Mouse (Mus musculus) hindbrain, embryonic 13.5 days (tissue): ENCODE results near the gene Trpm6. TPM values are rescaled to one million over a fixed set of nuclear protein-coding genes. Genes with fewer than 3 reads are reported as not detected.

Source experiments
- ATAC-seq: fragments of 200-750 bp; cut with Nextera tagmentation; 2 replicates; pipeline ENCODE4 v1.8.0; 2017; ENCODE audit warnings: moderate TSS enrichment; ENCODE audit not compliant: low FRiP score
- H3K27ac ChIP-seq: fragments of 300-500 bp; sonication (generic); 2 replicates; pipeline ENCODE4 v1.5.1; 2015; ENCODE audit warnings: inconsistent platforms, mild to moderate bottlenecking, moderate library complexity
- H3K27me3 ChIP-seq: fragments of 300-500 bp; sonication (generic); 2 replicates; pipeline ENCODE4 v1.6.1; 2015; ENCODE audit warnings: mild to moderate bottlenecking, inconsistent platforms
- H3K36me3 ChIP-seq: fragments of 300-500 bp; sonication (generic); 2 replicates; pipeline ENCODE4 v1.6.1; 2015; ENCODE audit warnings: mild to moderate bottlenecking, inconsistent platforms
- H3K4me1 ChIP-seq: fragments of 300-500 bp; sonication (generic); replicated peaks from 2 replicates; pipeline ENCODE4 v1.6.1; 2015; ENCODE audit warnings: inconsistent platforms
- H3K4me2 ChIP-seq: fragments of 300-500 bp; sonication (generic); 2 replicates; pipeline ENCODE4 v1.6.1; 2015; ENCODE audit warnings: inconsistent platforms, mild to moderate bottlenecking, moderate library complexity
- H3K4me3 ChIP-seq: fragments of 300-500 bp; sonication (generic); 2 replicates; pipeline ENCODE4 v1.5.1; 2015; ENCODE audit warnings: mild to moderate bottlenecking, inconsistent platforms
- H3K9ac ChIP-seq: fragments of 300-500 bp; sonication (generic); 2 replicates; pipeline ENCODE4 v1.6.1; 2015; ENCODE audit warnings: mild to moderate bottlenecking, inconsistent platforms
- H3K9me3 ChIP-seq: fragments of 300-500 bp; sonication (generic); 2 replicates; pipeline ENCODE4 v1.6.1; 2016; ENCODE audit warnings: inconsistent platforms
- WGBS: fragments of 180-500 bp; shearing (Covaris S2); methylation state at CpG from one replicate; pipeline ENCODE4 v1.1.7; 2015; 5-methylcytosine and 5-hydroxymethylcytosine counted together
- polyA plus RNA-seq: library from polyadenylated mRNA; unstranded; fragments of >200 nt; fragmentation: Nextera tagmentation; extraction: Ambion mirVana; gene quantifications from 2 replicates; pipeline ENCODE4 v1.2.1, GENCODE M21; 2015

Trpm6 gene
- polyA plus RNA-seq, 1 experiment from 2014 or later = 0.25 TPM

DNA sequence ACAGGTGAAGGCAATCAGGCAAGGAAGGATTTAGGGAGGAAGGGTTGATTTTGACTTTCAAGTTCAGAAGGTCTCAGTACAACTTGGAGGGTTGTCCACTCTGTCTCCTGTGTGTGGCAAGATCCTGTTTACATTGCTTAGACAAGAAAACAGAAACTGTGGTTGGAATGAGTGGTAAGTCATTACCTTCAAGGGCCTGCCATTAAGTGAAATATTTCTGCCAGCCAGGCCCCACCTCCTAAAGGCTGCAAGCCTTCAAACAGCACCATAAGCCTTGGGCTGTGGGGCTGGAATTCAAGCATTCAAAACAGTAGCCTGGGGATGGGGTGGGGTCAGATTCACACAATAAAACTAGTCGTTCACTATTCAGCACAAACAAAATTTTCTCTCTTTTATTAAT is 24.3 kb downstream of the Trpm6 start:
- ATAC-seq = no peak
- no peaks in the 10 kb centered on the region for H3K9me3 ChIP-seq
- H3K4me1 ChIP-seq = no peaks in the 10 kb centered on the region
- no peak overlapping the region for H3K4me2 ChIP-seq
- H3K9ac ChIP-seq = no peak overlapping the region
- WGBS = 76% methylated on average over 1 of the region's 1 CpGs
- H3K27ac ChIP-seq = no peak overlapping the region
- H3K4me3 ChIP-seq = no peak overlapping the region
- no peaks in the 10 kb centered on the region for H3K36me3 ChIP-seq
- H3K27me3 ChIP-seq = no peaks in the 10 kb centered on the region

DNA sequence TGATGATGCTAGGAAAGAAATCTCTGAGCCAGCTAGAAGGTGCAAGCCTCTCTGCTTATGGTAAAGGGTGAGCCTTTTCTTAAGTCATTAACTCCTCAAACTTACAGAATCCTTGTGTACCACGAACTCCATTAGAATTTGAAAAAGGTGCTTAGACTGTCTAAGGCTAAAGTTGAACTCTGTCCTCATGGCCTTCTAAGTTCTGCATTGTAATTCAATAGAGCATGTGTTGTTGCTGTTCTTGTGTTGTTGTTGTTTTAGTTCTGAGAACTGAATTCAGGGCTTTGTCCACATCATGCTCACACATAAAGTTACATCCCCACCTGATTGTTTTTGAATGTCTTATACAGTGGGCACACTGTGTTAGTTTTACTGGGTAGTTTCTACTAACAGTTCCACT is 49.9 kb downstream of the Trpm6 start:
- Histone ChIP-seq H3K27me3 (no peaks in the 10 kb centered on the region), H3K9ac (no peak overlapping the region), H3K36me3 (no peaks in the 10 kb centered on the region), H3K27ac (no peak overlapping the region), H3K4me2 (no peak overlapping the region), H3K4me1 (no peaks in the 10 kb centered on the region), H3K9me3 (no peaks in the 10 kb centered on the region), H3K4me3 (no peak overlapping the region)
- no peak for ATAC-seq
- 81% methylated on average over 1 of the region's 1 CpGs for WGBS

DNA sequence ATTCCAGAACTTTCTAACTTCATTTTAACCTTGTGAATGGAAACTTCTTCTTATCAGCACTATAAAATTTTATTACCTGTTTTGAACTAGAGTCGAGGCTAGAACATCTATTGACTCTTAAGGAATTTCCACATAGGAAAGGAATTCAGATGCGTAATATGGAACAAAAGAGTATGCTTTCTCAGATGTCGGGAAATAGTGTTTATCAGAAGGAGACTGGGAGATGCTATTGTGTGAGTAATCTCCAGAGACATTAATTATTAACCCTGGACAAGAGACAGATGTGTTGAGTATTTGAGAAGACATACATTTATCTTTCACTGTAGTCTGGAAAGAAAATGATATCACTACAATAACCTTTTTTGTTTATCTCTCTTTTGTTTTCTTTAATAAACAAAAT is 61.5 kb downstream of the Trpm6 start:
- no peaks in the 10 kb centered on the region for H3K4me1 ChIP-seq
- H3K4me2 ChIP-seq = no peak overlapping the region
- H3K4me3 ChIP-seq = no peak overlapping the region
- H3K27ac ChIP-seq = no peak overlapping the region
- 81% methylated on average over 3 of the region's 3 CpGs for WGBS
- no peak for ATAC-seq
- no peak overlapping the region for H3K9ac ChIP-seq
- no peaks in the 10 kb centered on the region for H3K27me3 ChIP-seq
- no peaks in the 10 kb centered on the region for H3K36me3 ChIP-seq
- H3K9me3 ChIP-seq = no peaks in the 10 kb centered on the region

DNA sequence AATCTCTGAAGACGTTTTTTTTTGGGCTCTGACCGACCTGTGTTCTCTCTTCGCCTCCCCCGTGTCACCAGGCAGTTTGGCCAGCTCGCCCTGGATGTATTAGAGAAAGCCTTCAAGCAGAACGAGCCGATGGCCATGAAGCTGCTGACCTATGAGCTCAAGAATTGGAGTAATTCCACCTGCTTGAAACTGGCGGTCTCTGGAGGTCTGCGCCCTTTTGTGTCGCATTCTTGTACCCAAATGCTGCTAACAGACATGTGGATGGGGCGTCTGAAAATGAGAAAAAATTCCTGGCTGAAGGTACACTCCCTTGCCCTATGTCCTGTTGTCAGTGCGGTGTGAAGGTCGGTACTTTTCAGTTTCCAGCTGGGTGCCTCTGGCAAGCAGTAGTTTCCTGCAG is 65.4 kb downstream of the Trpm6 start:
- Histone ChIP-seq H3K4me3 (no peak overlapping the region), H3K4me2 (no peak overlapping the region), H3K4me1 (no peaks in the 10 kb centered on the region), H3K9me3 (no peaks in the 10 kb centered on the region), H3K27ac (no peak overlapping the region), H3K27me3 (no peaks in the 10 kb centered on the region), H3K36me3 (no peaks in the 10 kb centered on the region), H3K9ac (no peak overlapping the region)
- ATAC-seq = no peak
- WGBS = 82% methylated on average over 13 of the region's 13 CpGs

DNA sequence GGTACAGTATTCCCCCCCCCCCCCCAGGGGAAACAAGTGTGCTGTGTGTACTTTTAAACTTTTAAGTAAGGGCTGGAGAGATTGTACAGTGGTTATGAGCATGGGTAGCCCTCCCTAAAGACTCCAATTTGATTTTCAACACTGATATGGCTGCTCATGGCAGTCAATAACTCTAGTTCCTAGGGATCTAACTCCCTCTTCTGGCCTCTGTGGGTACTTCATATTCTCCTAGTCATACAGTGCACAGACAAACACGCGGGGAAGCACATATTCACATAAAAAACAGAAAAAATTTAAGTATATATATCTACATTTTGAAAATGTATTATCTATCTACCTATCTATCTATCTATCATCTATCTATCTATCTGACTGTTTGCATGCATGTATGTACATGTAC is 67.6 kb downstream of the Trpm6 start:
- no peaks in the 10 kb centered on the region for H3K36me3 ChIP-seq
- no peaks in the 10 kb centered on the region for H3K4me1 ChIP-seq
- no peak overlapping the region for H3K4me3 ChIP-seq
- H3K9me3 ChIP-seq = no peaks in the 10 kb centered on the region
- no peak for ATAC-seq
- no peak overlapping the region for H3K9ac ChIP-seq
- H3K4me2 ChIP-seq = no peak overlapping the region
- no peaks in the 10 kb centered on the region for H3K27me3 ChIP-seq
- no peak overlapping the region for H3K27ac ChIP-seq
- 83% methylated on average over 2 of the region's 2 CpGs for WGBS

DNA sequence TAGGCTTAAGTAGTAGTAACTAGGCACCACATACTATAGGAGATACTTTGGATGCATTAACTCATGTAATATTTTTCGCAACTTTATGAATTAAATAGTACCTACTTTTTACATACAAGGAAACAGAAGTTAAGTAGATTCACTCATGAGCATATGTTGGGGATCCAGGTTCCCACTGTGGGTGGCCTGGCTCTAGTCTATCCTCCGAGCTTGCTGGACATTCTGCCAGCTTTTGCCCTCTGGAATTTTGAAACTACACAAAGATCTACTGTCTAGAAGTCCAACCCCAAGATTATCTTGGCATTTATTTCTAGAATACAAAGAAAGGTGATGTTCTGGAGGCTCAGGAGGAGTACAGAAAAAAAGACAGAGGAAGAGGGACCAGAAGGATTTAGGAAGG is 78.8 kb downstream of the Trpm6 start:
- WGBS = 79% methylated on average over 2 of the region's 2 CpGs
- Histone ChIP-seq H3K4me2 (no peak overlapping the region), H3K27ac (no peak overlapping the region), H3K4me1 (no peaks in the 10 kb centered on the region), H3K4me3 (no peak overlapping the region), H3K27me3 (no peaks in the 10 kb centered on the region), H3K9ac (no peak overlapping the region), H3K9me3 (no peaks in the 10 kb centered on the region), H3K36me3 (no peaks in the 10 kb centered on the region)
- ATAC-seq = no peak

DNA sequence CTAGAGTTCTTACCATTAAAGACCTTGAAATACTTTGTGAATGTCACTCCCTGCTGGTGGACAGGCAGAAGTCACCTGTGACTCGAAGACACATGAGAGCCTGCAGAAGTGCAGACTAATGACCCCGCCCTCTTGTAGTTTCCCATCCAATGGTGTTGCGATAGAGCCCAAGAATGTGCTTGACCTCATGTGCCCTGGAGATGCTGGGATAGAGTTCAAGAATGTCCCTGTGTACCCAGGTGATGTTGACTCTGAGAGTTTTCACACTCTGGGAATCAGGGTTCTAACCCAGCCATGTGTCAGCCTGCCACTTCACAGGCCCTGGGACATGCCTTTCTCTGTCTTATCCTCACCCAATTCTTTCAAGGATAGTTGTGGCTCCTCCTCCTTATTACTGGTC is 81.4 kb downstream of the Trpm6 start:
- H3K4me1 ChIP-seq = no peaks in the 10 kb centered on the region
- no peaks in the 10 kb centered on the region for H3K9me3 ChIP-seq
- H3K4me2 ChIP-seq = no peak overlapping the region
- H3K27me3 ChIP-seq = no peaks in the 10 kb centered on the region
- no peak overlapping the region for H3K9ac ChIP-seq
- H3K27ac ChIP-seq = no peak overlapping the region
- H3K36me3 ChIP-seq = no peaks in the 10 kb centered on the region
- H3K4me3 ChIP-seq = no peak overlapping the region
- no peak for ATAC-seq
- 88% methylated on average over 3 of the region's 3 CpGs for WGBS

DNA sequence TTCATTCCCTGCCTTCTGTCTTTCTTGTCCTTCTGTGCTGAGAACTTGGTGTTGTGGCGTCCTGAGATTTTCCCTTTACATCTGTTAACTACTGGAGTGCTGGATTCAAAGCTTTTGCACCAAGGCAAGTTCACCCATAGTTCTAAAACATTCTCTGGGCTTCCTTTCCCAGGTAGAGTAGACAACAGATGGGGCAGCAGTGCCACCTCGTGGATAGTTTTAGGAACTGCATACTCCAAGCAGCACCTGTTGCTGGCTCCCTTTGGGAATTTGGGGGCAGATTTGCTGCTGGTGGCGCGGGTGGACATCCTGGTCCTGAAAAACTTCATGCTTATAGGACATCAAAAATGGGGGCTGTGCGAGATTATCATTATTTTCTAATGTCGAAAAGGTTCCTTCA is 85.2 kb downstream of the Trpm6 start:
- H3K9me3 ChIP-seq = no peaks in the 10 kb centered on the region
- no peak overlapping the region for H3K4me3 ChIP-seq
- no peak overlapping the region for H3K9ac ChIP-seq
- 10% methylated on average over 6 of the region's 6 CpGs for WGBS
- no peak for ATAC-seq
- no peaks in the 10 kb centered on the region for H3K27me3 ChIP-seq
- H3K4me2 ChIP-seq = no peak overlapping the region
- H3K4me1 ChIP-seq = no peaks in the 10 kb centered on the region
- no peak overlapping the region for H3K27ac ChIP-seq
- H3K36me3 ChIP-seq = no peaks in the 10 kb centered on the region

DNA sequence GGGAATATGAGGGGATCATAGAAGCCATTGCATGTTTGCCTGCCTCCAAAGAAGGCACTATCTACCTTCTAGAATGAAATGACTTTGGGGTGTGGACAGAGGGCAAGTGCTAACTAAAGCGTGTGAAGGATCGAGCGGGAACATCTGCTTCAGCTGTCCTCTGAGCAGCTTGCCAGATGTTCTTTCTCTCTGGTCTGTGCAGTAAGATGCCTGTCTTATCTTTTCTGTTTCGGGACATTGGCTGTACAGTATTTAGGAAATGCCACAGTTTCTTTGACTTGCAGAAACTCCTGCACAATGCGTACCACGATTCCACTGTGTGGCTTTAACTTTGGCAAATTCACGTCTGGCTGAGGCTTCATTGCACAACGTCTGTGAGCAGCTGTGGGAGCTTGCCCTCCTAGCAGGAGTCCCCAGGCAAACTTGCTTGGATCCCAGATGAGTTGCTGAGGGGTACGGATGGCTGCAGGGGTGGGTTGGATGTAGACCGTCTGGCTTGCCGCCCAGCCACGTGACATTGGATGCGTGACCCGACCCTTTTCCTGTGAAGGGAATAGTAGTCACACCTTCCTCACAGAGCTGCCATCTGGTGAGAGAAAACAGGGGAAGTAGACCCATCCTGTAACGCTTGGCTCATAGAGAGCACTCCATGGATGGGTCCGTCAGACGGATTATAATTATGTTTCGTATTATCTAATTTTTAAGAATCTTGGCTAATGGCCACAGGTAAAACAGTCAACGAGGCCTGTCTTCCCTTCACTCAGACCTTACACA is 92.2 kb downstream of the Trpm6 start:
- Histone ChIP-seq H3K4me3 (no peak overlapping the region), H3K36me3 (no peaks in the 10 kb centered on the region), H3K4me2 (no peak overlapping the region), H3K9me3 (no peaks in the 10 kb centered on the region), H3K27ac (no peak overlapping the region), H3K4me1 (no peaks in the 10 kb centered on the region), H3K9ac (no peak overlapping the region), H3K27me3 (no peaks in the 10 kb centered on the region)
- 86% methylated on average over 19 of the region's 19 CpGs for WGBS
- no peak for ATAC-seq

DNA sequence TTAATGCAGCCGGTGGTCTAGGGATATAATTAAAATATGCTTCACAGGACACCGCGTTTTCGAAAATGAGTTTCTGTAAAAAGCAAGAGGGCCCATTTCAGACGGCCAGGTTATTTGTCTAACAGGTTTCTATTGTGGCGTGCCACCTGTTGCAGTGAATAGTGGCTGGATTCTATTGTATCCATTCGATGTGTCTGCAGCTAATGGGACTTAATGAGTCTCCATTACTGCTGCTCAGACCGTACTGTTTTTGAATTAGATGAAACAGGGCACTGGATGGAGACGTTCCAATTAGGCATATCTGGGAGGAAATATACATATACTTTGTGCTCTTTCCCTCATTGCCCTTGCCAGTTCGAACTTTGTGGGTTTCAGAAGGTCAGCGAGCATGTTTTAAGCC is 92.8 kb downstream of the Trpm6 start:
- WGBS = 78% methylated on average over 11 of the region's 11 CpGs

DNA sequence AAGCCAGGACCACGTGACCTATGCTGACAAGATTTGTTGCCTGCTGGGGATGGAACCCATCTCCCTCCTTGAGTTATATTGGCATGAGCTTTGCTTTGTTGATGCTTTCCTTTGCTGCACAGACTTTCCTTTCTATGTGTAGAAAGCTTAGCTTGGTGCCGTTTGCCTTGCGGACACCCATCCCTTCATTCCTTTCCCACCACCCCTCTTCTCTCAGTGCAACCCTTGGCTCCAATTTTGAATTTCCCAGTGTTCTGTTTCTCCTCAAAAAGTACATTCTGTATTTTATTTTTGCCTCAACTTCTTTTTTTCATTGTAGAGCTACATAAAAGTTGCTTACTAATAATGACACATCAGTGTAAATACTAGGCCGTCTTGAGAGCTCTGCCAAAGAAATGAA is 96.6 kb downstream of the Trpm6 start:
- WGBS = 94% methylated on average over 4 of the region's 4 CpGs
- no peak for ATAC-seq

More for the DNA sequence above, 92.8 kb downstream of the Trpm6 start:
- Histone ChIP-seq H3K27ac (no peak overlapping the region), H3K36me3 (no peaks in the 10 kb centered on the region), H3K9ac (no peak overlapping the region), H3K4me2 (no peak overlapping the region), H3K4me1 (no peaks in the 10 kb centered on the region), H3K4me3 (no peak overlapping the region), H3K27me3 (no peaks in the 10 kb centered on the region), H3K9me3 (no peaks in the 10 kb centered on the region)
- ATAC-seq = no peak

DNA sequence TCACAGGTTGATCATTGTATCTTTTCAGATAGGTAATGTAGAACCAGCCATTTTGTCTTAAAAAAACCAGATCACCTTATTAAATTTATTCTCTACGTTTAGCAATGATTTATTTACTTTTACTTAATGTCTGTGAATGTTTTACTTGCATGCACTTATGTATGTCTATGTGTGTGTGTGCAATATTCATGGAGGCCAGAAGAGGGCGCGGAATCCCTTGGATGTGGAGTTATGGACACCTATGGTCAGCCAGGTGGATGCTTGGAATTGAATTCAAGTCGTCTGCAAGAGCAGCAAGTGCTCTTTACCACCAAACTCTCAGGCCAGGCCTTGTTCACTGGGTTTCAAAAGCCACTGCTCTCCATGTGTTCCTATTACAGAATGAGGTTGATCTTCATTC is 118.5 kb downstream of the Trpm6 start:
- no peak overlapping the region for H3K27ac ChIP-seq
- 62% methylated on average over 4 of the region's 4 CpGs for WGBS

More for the DNA sequence above, 96.6 kb downstream of the Trpm6 start:
- Histone ChIP-seq H3K9ac (no peak overlapping the region), H3K27ac (no peak overlapping the region), H3K27me3 (no peaks in the 10 kb centered on the region), H3K4me2 (no peak overlapping the region), H3K36me3 (no peaks in the 10 kb centered on the region), H3K9me3 (no peaks in the 10 kb centered on the region), H3K4me1 (no peaks in the 10 kb centered on the region), H3K4me3 (no peak overlapping the region)

DNA sequence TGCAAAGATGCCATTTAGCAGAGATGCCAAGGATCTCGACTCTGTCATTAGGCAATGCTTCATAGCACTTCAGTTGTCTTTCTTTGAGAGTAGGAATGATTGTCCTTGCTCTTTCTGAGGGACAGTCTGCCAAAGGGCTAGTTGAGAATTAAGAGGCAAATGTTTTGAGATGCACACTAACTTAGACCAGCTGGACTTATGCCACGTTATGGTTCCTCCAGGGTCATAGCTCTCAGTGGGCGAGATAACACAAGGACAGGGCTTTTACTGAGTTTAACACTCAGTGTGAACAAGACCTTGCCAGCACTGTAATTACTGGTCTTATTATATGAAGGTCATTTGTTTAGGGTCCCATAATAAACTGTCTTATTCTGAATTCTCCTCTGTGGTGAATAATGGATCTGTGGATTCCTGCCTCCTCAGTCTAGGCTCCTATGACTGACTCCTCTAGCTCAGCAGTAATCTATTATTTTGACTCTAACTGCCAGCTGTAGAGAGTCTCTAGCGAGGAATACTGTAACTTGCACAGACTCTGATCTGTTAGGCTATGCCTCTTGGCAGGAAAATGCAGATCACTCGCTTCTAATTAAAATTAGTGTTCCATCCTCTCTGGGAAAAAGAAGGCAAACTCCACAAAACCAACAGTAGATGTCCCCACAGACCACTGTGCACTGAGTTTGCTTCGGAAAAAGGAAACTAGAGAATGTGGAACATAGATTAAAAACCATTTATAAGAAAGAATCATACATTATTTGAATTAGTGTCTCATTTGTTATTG is 123.2 kb downstream of the Trpm6 start:
- Histone ChIP-seq H3K36me3 (no peaks in the 10 kb centered on the region), H3K27me3 (no peaks in the 10 kb centered on the region), H3K4me2 (no peak overlapping the region), H3K4me1 (peaks cover 14% of the 10 kb centered on the region), H3K9me3 (no peaks in the 10 kb centered on the region), H3K9ac (no peak overlapping the region), H3K4me3 (no peak overlapping the region), H3K27ac (peak overlapping the region; percentile 3; the same call in 1 of the 2 replicates)
- peak; percentile 83 for ATAC-seq
- 39% methylated on average over 6 of the region's 6 CpGs for WGBS

More for the DNA sequence above, 118.5 kb downstream of the Trpm6 start:
- H3K4me1 ChIP-seq = peaks cover 6% of the 10 kb centered on the region; the same call in 1 of the 2 replicates
- H3K36me3 ChIP-seq = no peaks in the 10 kb centered on the region
- H3K9ac ChIP-seq = no peak overlapping the region
- no peaks in the 10 kb centered on the region for H3K9me3 ChIP-seq
- no peaks in the 10 kb centered on the region for H3K27me3 ChIP-seq
- H3K4me2 ChIP-seq = no peak overlapping the region
- H3K4me3 ChIP-seq = no peak overlapping the region
- no peak for ATAC-seq
